Mouse (Mus musculus) thymus, postnatal 25 days (tissue): ENCODE measurements around the gene Olfr355.

Source experiments
- DNase-seq: peaks from one replicate; pipeline ENCODE4 v3.0.0; 2022

Olfr355 gene

GRCm38 (mm10) chr2:36928797-36929196 is at the start of gene Olfr355:
Gene Olfr355 (minus strand): TSS chr2:36928897.
- no peak for DNase-seq

GRCm38 (mm10) chr2:36936821-36937220 is 8.1 kb upstream of the Olfr355 start, which contains the start of gene Olfr356:
Gene Olfr356 (plus strand): TSS chr2:36937121.
- no peak for DNase-seq

DNA sequence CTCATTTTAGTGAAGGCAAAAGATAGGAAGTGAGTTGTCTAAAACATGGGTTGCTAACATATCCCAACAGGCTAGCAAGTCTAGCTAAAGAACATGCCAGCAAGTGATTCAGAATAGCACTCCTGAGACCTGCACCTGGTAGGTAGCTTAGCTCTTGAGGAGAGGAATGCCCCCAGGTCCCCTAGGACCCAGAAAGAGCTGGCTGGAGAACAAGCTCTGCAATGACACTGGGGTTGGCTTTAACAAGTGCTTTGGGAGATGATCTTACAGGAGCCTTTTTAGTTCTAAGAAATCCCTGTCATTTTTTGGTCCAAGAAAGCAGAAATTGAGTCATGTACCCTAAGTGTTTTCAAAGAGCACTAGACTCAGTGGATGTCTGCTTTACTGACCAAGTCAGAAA is 23.3 kb downstream of the Olfr355 start, which contains the start of gene Olfr354:
TSS of gene Olfr354 (plus strand) at position 301 of the 400 bp plus-strand sequence.
- DNase-seq, result no peak

DNA sequence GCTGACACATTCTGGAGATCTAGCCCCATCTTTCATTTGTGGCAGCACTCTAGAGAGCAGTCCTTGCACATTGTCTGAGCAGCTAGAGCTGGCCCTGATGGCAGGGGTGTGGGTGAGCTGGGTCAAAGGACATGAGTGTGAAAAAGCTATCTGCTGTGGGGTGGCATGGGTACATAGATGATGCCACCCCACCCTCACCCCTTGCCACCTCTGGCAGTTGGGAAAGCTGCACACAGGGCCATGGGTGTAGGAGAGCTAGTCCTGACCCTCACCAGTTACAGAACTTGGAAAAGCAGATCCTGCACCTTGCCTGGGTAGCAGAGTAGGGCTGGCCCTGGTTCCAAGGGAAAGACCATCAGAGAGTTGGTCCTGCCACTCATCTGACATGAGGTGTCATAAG is 31.6 kb downstream of the Olfr355 start:
- DNase-seq, result no peak

DNA sequence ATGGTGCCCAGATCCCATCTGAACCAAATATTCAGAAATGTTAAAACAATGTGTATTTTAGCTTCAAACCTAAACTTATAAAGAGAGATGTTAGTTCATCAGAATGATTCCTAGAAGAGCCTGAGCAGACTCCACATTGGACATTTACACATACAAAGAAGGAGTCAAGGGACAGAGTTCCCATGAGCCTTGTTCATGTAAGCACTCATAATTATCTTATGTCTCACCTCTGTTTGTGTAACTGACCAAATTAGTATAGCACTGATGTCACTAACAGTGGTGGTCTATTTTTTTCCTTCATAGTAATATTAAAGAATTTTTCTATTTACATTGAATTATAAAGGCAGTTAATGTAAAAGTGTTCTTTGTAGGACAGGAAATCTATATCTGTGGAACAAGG is 35.9 kb downstream of the Olfr355 start, which contains the start of gene Olfr353:
TSS of gene Olfr353 (minus strand) at position 101 of the 400 bp plus-strand sequence.
- no peak for DNase-seq
